22 mouse cellular contexts compared by ENCODE assay signal in the genomic region with DNA sequence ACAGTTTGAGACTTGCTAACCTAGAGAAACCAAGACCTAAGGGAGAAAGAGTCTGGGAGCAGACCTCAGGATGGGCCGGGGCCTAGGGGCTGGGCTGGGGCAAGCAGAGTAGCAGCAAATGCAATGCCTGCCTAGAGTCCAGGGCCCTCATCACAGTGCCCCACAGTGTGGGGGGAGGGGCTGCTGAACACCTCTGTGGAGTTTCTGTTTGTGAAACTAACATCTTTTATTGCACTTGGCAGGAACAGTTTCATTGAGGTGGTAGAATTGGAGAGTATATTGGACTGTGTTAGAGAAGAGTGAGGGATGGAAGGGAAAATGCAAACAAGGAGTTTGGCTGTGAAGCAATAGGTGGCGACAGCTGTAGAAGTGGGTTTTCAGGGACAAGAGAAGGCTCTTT. TPM values are rescaled to one million over a fixed set of nuclear protein-coding genes. Genes with fewer than 3 reads are reported as not detected.
DNase-seq lines count a peak whose midpoint lies in the region; ATAC-seq and TF ChIP-seq lines count a peak whose summit lies in the region.
"Had no signal": no experiment of that assay in that cellular context is flagged by ENCODE, and none has a peak within 500 bp of the region (broad histone marks: within the 10 kb centered on the region; RNA-seq: fewer than 3 reads in every experiment).

No protein-coding gene starts in this region.

- no peak for TF ChIP-seq CTCF in intestine, postnatal 0 days (IDR thresholded peaks at IDR 0.05; ENCODE audit: low read depth)
- TF ChIP-seq CTCF in stomach, postnatal 0 days (IDR thresholded peaks at IDR 0.05; ENCODE audit: low read depth) = no peak

- H3K9me3 ChIP-seq in intestine, embryonic 14.5 days (ENCODE audit: control insufficient read depth, low read length) = no peaks in the 10 kb centered on the region
- no peaks in the 10 kb centered on the region for H3K9me3 ChIP-seq in intestine, postnatal 0 days (ENCODE audit: control insufficient read depth)
- no peaks in the 10 kb centered on the region for H3K9me3 ChIP-seq in stomach, postnatal 0 days (ENCODE audit: control insufficient read depth, low read length)
- no peaks in the 10 kb centered on the region for H3K9me3 ChIP-seq in forebrain, embryonic 11.5 days (ENCODE audit: control insufficient read depth, low read length)
- H3K9me3 ChIP-seq: forebrain, embryonic 10.5 days; forebrain, embryonic 15.5 days; heart, embryonic 10.5 days; heart, embryonic 13.5 days; hindbrain, embryonic 12.5 days; hindbrain, embryonic 15.5 days had no signal

- H3K4me3 ChIP-seq in intestine, embryonic 14.5 days (ENCODE audit: low read depth, low read length) = no peak overlapping the region
- no peak overlapping the region for H3K4me3 ChIP-seq in intestine, postnatal 0 days (ENCODE audit: low read depth, low read length)
- H3K4me3 ChIP-seq in stomach, postnatal 0 days (ENCODE audit: low read depth, low read length) = no peak overlapping the region
- H3K4me3 ChIP-seq in forebrain, embryonic 11.5 days (ENCODE audit: low read depth, low read length) = no peak overlapping the region
- H3K4me3 ChIP-seq: forebrain, embryonic 10.5 days; forebrain, embryonic 15.5 days; heart, adult 2 months; heart, embryonic 10.5 days; heart, embryonic 13.5 days; hindbrain, embryonic 12.5 days; hindbrain, embryonic 15.5 days had no signal

- no peak for TF ChIP-seq EP300 in stomach, postnatal 0 days (optimal IDR thresholded peaks at IDR 0.05)

- H3K4me1 ChIP-seq in intestine, embryonic 14.5 days (replicated peaks; ENCODE audit: control insufficient read depth, insufficient read depth, low read length) = 0 out of 2 replicates have a peak, but pooled peaks cover 6% of the 10 kb centered on the region
- H3K4me1 ChIP-seq in intestine, postnatal 0 days (replicated peaks; ENCODE audit: control insufficient read depth, insufficient read depth, low read length) = no peaks in the 10 kb centered on the region
- H3K4me1 ChIP-seq in stomach, postnatal 0 days (replicated peaks; ENCODE audit: control insufficient read depth, insufficient read depth) = no peaks in the 10 kb centered on the region
- no peaks in the 10 kb centered on the region for H3K4me1 ChIP-seq in forebrain, embryonic 11.5 days (replicated peaks; ENCODE audit: control insufficient read depth, insufficient read depth, low read length)
- H3K4me1 ChIP-seq: forebrain, embryonic 10.5 days; forebrain, embryonic 15.5 days; hindbrain, embryonic 15.5 days had no signal

- peaks cover 4% of the 10 kb centered on the region; the same call in 1 of the 2 replicates for H3K36me3 ChIP-seq in intestine, embryonic 14.5 days (ENCODE audit: control insufficient read depth, insufficient read depth, low read length)
- 0 out of 2 replicates have a peak, but pooled peaks cover 3% of the 10 kb centered on the region for H3K36me3 ChIP-seq in intestine, postnatal 0 days (ENCODE audit: control insufficient read depth, insufficient read depth)
- H3K36me3 ChIP-seq in stomach, postnatal 0 days (ENCODE audit: control insufficient read depth, insufficient read depth, low read length) = no peaks in the 10 kb centered on the region
- no peaks in the 10 kb centered on the region; the same call in 1 of the 2 replicates for H3K36me3 ChIP-seq in forebrain, embryonic 11.5 days (ENCODE audit: control insufficient read depth, insufficient read depth, low read length)
- H3K36me3 ChIP-seq: hindbrain, embryonic 15.5 days had no signal

- H3K27ac ChIP-seq in intestine, embryonic 14.5 days (ENCODE audit: low read depth) = peak overlapping the region; percentile 11; the same call in 1 of the 2 replicates
- no peak overlapping the region for H3K27ac ChIP-seq in intestine, postnatal 0 days (ENCODE audit: low read depth, low read length)
- 0 out of 2 replicates have a peak overlapping the region, but pooled peaks have one; percentile 5 for H3K27ac ChIP-seq in stomach, postnatal 0 days (replicated peaks)
- no peak overlapping the region for H3K27ac ChIP-seq in forebrain, embryonic 11.5 days (ENCODE audit: low read depth, low read length)
- H3K27ac ChIP-seq: forebrain, embryonic 10.5 days; forebrain, embryonic 15.5 days; heart, adult 2 months; heart, embryonic 10.5 days; heart, embryonic 13.5 days; hindbrain, embryonic 12.5 days; hindbrain, embryonic 15.5 days had no signal

- no peaks in the 10 kb centered on the region for H3K27me3 ChIP-seq in intestine, embryonic 14.5 days (replicated peaks; ENCODE audit: control insufficient read depth, insufficient read depth, low read length)
- H3K27me3 ChIP-seq in intestine, postnatal 0 days (replicated peaks; ENCODE audit: control insufficient read depth, insufficient read depth, low read length) = no peaks in the 10 kb centered on the region
- H3K27me3 ChIP-seq in stomach, postnatal 0 days (ENCODE audit: control insufficient read depth, insufficient read depth, low read length) = no peaks in the 10 kb centered on the region
- H3K27me3 ChIP-seq in forebrain, embryonic 11.5 days (ENCODE audit: control insufficient read depth, insufficient read depth, low read length) = no peaks in the 10 kb centered on the region
- H3K27me3 ChIP-seq: forebrain, embryonic 15.5 days; heart, embryonic 13.5 days; hindbrain, embryonic 12.5 days; hindbrain, embryonic 15.5 days had no signal

- DNase-seq in induced T-regulatory cell, adult 2 months (ENCODE audit: low read depth) = peak; percentile 11
- DNase-seq in intestine, embryonic 14.5 days (ENCODE audit: low spot score) = peak; percentile 53
- no peak for DNase-seq in stomach, postnatal 0 days (ENCODE audit: low spot score)
- DNase-seq in forebrain, embryonic 11.5 days (ENCODE audit: low spot score) = no peak
- no peak for DNase-seq in cerebellum, postnatal 14 days
- DNase-seq: adrenal gland, adult 8-10 months; adrenal gland, postnatal 25 days; cerebellum, adult 11-12 months; cerebellum, adult 8-10 months; cerebellum, postnatal 10 days; gastrocnemius, postnatal 10 days; gastrocnemius, postnatal 36 days; heart, adult 2 months had no signal

- H3K4me2 ChIP-seq in intestine, embryonic 14.5 days (ENCODE audit: low read length) = no peak overlapping the region
- H3K4me2 ChIP-seq in intestine, postnatal 0 days (replicated peaks; ENCODE audit: low read depth) = no peak overlapping the region
- H3K4me2 ChIP-seq in stomach, postnatal 0 days (replicated peaks; ENCODE audit: low read depth) = no peak overlapping the region
- no peak overlapping the region for H3K4me2 ChIP-seq in forebrain, embryonic 11.5 days (ENCODE audit: low read depth, low read length, severe bottlenecking)
- H3K4me2 ChIP-seq: forebrain, embryonic 15.5 days; heart, embryonic 13.5 days; hindbrain, embryonic 12.5 days; hindbrain, embryonic 15.5 days had no signal

- no peak overlapping the region for H3K9ac ChIP-seq in intestine, embryonic 14.5 days (ENCODE audit: low read length)
- H3K9ac ChIP-seq in intestine, postnatal 0 days (ENCODE audit: low read depth, low read length) = no peak overlapping the region
- no peak overlapping the region for H3K9ac ChIP-seq in stomach, postnatal 0 days (ENCODE audit: low read length)
- H3K9ac ChIP-seq in forebrain, embryonic 11.5 days (ENCODE audit: low read length) = no peak overlapping the region
- H3K9ac ChIP-seq: forebrain, embryonic 15.5 days; heart, embryonic 13.5 days; hindbrain, embryonic 12.5 days; hindbrain, embryonic 15.5 days had no signal

- 70% methylated on average over 2 of the region's 2 CpGs for WGBS in intestine, embryonic 14.5 days
- WGBS in intestine, postnatal 0 days = 64% methylated on average over 2 of the region's 2 CpGs
- WGBS in stomach, postnatal 0 days = 83% methylated on average over 2 of the region's 2 CpGs
- 87% methylated on average over 2 of the region's 2 CpGs for WGBS in forebrain, embryonic 11.5 days

- ATAC-seq in intestine, embryonic 14.5 days (replicated peaks; ENCODE audit: low FRiP score, low TSS enrichment, low read depth) = no peak
- ATAC-seq in intestine, postnatal 0 days = peak; percentile 40; the same call in 1 of the 2 replicates
- ATAC-seq in stomach, postnatal 0 days (ENCODE audit: low FRiP score, low TSS enrichment) = no peak
- ATAC-seq in forebrain, embryonic 11.5 days (replicated peaks; ENCODE audit: low FRiP score) = no peak
- ATAC-seq: activated CD4-positive, CD25-positive, alpha-beta regulatory T cell, adult 4 months; CD4-positive, CD25-positive, alpha-beta regulatory T cell, adult 4 months; forebrain, embryonic 15.5 days had no signal

RNA-seq across cellular contexts. Expression of a gene that starts 21.1 kb away (rescaled TPM):
- 22.2 and 22.7 TPM in 2 replicates for polyA plus RNA-seq in intestine, embryonic 14.5 days (2014; fragmentation: Nextera tagmentation; extraction: Ambion mirVana)
- polyA plus RNA-seq in intestine, postnatal 0 days (2015; fragmentation: Nextera tagmentation; extraction: Ambion mirVana) = 135 and 138 TPM in 2 replicates
- 28.9 and 32.3 TPM in 2 replicates for polyA plus RNA-seq in stomach, postnatal 0 days (2015; fragmentation: Nextera tagmentation; extraction: Ambion mirVana)
- polyA plus RNA-seq in forebrain, embryonic 11.5 days (2014; fragmentation: Nextera tagmentation; extraction: Ambion mirVana) = 39.0 and 40.6 TPM in 2 replicates

Comparison
In these comparisons a context has a peak if more than half of its experiments do, and no peak if none do; other contexts are left out.
1. H3K27ac ChIP-seq: peak in intestine, embryonic 14.5 days (single experiment) and stomach, postnatal 0 days (single experiment); none in intestine, postnatal 0 days (single experiment) and forebrain, embryonic 11.5 days (single experiment).
2. DNase-seq: peak in induced T-regulatory cell, adult 2 months (single experiment) and intestine, embryonic 14.5 days (single experiment); none in stomach, postnatal 0 days (single experiment), forebrain, embryonic 11.5 days (single experiment) and cerebellum, postnatal 14 days (0 of 2).